Mouse (Mus musculus): ENCODE measurements around the gene Prrt1. TPM values are rescaled to one million over a fixed set of nuclear protein-coding genes. Genes with fewer than 3 reads are reported as not detected.

The Prrt1 gene
- polyA plus RNA-seq, 1 experiment: not detected

GRCm38 (mm10) chr17:34674524-34675204, 45.3 kb downstream of the Prrt1 start:
- no peaks in the 10 kb centered on the region for H3K9me3 ChIP-seq (replicated peaks; ENCODE audit: control insufficient read depth, insufficient read depth, low read length, poor library complexity, severe bottlenecking)
- TF ChIP-seq CTCF (IDR thresholded peaks at IDR 0.05; ENCODE audit: low read depth, low read length): no peak
- no peak for TF ChIP-seq EP300 (IDR thresholded peaks at IDR 0.05; ENCODE audit: insufficient read depth, low read depth, low read length)
- no peak for TF ChIP-seq POLR2A (IDR thresholded peaks at IDR 0.05; ENCODE audit: insufficient read depth, low read length)
- no peak overlapping the region for H3K27ac ChIP-seq (ENCODE audit: insufficient read depth, low read length)
- H3K27me3 ChIP-seq (ENCODE audit: control insufficient read depth, insufficient read depth, low read length, poor library complexity, severe bottlenecking): 0 out of 2 replicates have a peak, but pooled peaks cover 4% of the 10 kb centered on the region
- no peak overlapping the region for H3K9ac ChIP-seq (ENCODE audit: low read depth, poor library complexity, severe bottlenecking)
- no peak overlapping the region for H3K4me3 ChIP-seq (ENCODE audit: low read depth, low read length)
- no peaks in the 10 kb centered on the region for H3K36me3 ChIP-seq (ENCODE audit: control insufficient read depth, insufficient read depth, low read length, poor library complexity, severe bottlenecking)
- H3K4me1 ChIP-seq (ENCODE audit: control insufficient read depth, insufficient read depth, low read length): no peaks in the 10 kb centered on the region

- Histone ChIP-seq H3K4me1 (ENCODE audit: control insufficient read depth, insufficient read depth, low read length) (no peaks in the 10 kb centered on the region), H3K4me3 (ENCODE audit: low read depth, low read length) (no peak overlapping the region), H3K27me3 (ENCODE audit: control insufficient read depth, insufficient read depth, low read length, poor library complexity, severe bottlenecking) (0 out of 2 replicates have a peak, but pooled peaks cover 4% of the 10 kb centered on the region), H3K36me3 (ENCODE audit: control insufficient read depth, insufficient read depth, low read length, poor library complexity, severe bottlenecking) (no peaks in the 10 kb centered on the region), H3K9me3 (replicated peaks; ENCODE audit: control insufficient read depth, insufficient read depth, low read length, poor library complexity, severe bottlenecking) (no peaks in the 10 kb centered on the region), H3K27ac (ENCODE audit: insufficient read depth, low read length) (no peak overlapping the region), H3K9ac (ENCODE audit: low read depth, poor library complexity, severe bottlenecking) (no peak overlapping the region)
- no peak for TF ChIP-seq CTCF (IDR thresholded peaks at IDR 0.05; ENCODE audit: low read depth, low read length)
- TF ChIP-seq EP300 (IDR thresholded peaks at IDR 0.05; ENCODE audit: insufficient read depth, low read depth, low read length): no peak
- no peak for TF ChIP-seq POLR2A (IDR thresholded peaks at IDR 0.05; ENCODE audit: insufficient read depth, low read length)
These were observed 46.1 kb downstream of the Prrt1 start for GRCm38 (mm10) chr17:34675205-34676092.

- Histone ChIP-seq H3K4me3 (ENCODE audit: low read depth, low read length) (no peak overlapping the region), H3K9ac (ENCODE audit: low read depth, poor library complexity, severe bottlenecking) (no peak overlapping the region), H3K27ac (ENCODE audit: insufficient read depth, low read length) (no peak overlapping the region), H3K4me1 (ENCODE audit: control insufficient read depth, insufficient read depth, low read length) (no peaks in the 10 kb centered on the region), H3K36me3 (ENCODE audit: control insufficient read depth, insufficient read depth, low read length, poor library complexity, severe bottlenecking) (no peaks in the 10 kb centered on the region), H3K27me3 (ENCODE audit: control insufficient read depth, insufficient read depth, low read length, poor library complexity, severe bottlenecking) (0 out of 2 replicates have a peak, but pooled peaks cover 4% of the 10 kb centered on the region), H3K9me3 (replicated peaks; ENCODE audit: control insufficient read depth, insufficient read depth, low read length, poor library complexity, severe bottlenecking) (no peaks in the 10 kb centered on the region)
- TF ChIP-seq CTCF (IDR thresholded peaks at IDR 0.05; ENCODE audit: low read depth, low read length) (no peak), EP300 (IDR thresholded peaks at IDR 0.05; ENCODE audit: insufficient read depth, low read depth, low read length) (no peak), POLR2A (IDR thresholded peaks at IDR 0.05; ENCODE audit: insufficient read depth, low read length) (no peak)
These were observed 46.7 kb downstream of the Prrt1 start for GRCm38 (mm10) chr17:34676093-34676460.

- Histone ChIP-seq H3K9ac (ENCODE audit: low read depth, poor library complexity, severe bottlenecking) (no peak overlapping the region), H3K4me1 (ENCODE audit: control insufficient read depth, insufficient read depth, low read length) (no peaks in the 10 kb centered on the region), H3K36me3 (ENCODE audit: control insufficient read depth, insufficient read depth, low read length, poor library complexity, severe bottlenecking) (no peaks in the 10 kb centered on the region), H3K4me3 (ENCODE audit: low read depth, low read length) (no peak overlapping the region), H3K27ac (ENCODE audit: insufficient read depth, low read length) (no peak overlapping the region), H3K9me3 (replicated peaks; ENCODE audit: control insufficient read depth, insufficient read depth, low read length, poor library complexity, severe bottlenecking) (no peaks in the 10 kb centered on the region), H3K27me3 (ENCODE audit: control insufficient read depth, insufficient read depth, low read length, poor library complexity, severe bottlenecking) (0 out of 2 replicates have a peak, but pooled peaks cover 4% of the 10 kb centered on the region)
- TF ChIP-seq POLR2A (IDR thresholded peaks at IDR 0.05; ENCODE audit: insufficient read depth, low read length): no peak
- TF ChIP-seq CTCF (IDR thresholded peaks at IDR 0.05; ENCODE audit: low read depth, low read length): no peak
- TF ChIP-seq EP300 (IDR thresholded peaks at IDR 0.05; ENCODE audit: insufficient read depth, low read depth, low read length): no peak
These were observed 47.3 kb downstream of the Prrt1 start for GRCm38 (mm10) chr17:34676671-34677070.

- no peak overlapping the region for H3K27ac ChIP-seq (ENCODE audit: insufficient read depth, low read length)
- H3K9me3 ChIP-seq (replicated peaks; ENCODE audit: control insufficient read depth, insufficient read depth, low read length, poor library complexity, severe bottlenecking): no peaks in the 10 kb centered on the region
- no peaks in the 10 kb centered on the region for H3K4me1 ChIP-seq (ENCODE audit: control insufficient read depth, insufficient read depth, low read length)
- H3K9ac ChIP-seq (ENCODE audit: low read depth, poor library complexity, severe bottlenecking): no peak overlapping the region
- H3K36me3 ChIP-seq (ENCODE audit: control insufficient read depth, insufficient read depth, low read length, poor library complexity, severe bottlenecking): no peaks in the 10 kb centered on the region
- no peaks in the 10 kb centered on the region for H3K27me3 ChIP-seq (ENCODE audit: control insufficient read depth, insufficient read depth, low read length, poor library complexity, severe bottlenecking)
- TF ChIP-seq POLR2A (IDR thresholded peaks at IDR 0.05; ENCODE audit: insufficient read depth, low read length): no peak
- H3K4me3 ChIP-seq (ENCODE audit: low read depth, low read length): peak overlapping the region; percentile 49
These were observed 50.9 kb downstream of the Prrt1 start for GRCm38 (mm10) chr17:34680191-34680590.

- Histone ChIP-seq H3K9ac (ENCODE audit: low read depth, poor library complexity, severe bottlenecking) (no peak overlapping the region), H3K4me1 (ENCODE audit: control insufficient read depth, insufficient read depth, low read length) (no peaks in the 10 kb centered on the region), H3K9me3 (replicated peaks; ENCODE audit: control insufficient read depth, insufficient read depth, low read length, poor library complexity, severe bottlenecking) (no peaks in the 10 kb centered on the region), H3K4me3 (ENCODE audit: low read depth, low read length) (no peak overlapping the region), H3K27ac (ENCODE audit: insufficient read depth, low read length) (no peak overlapping the region), H3K27me3 (ENCODE audit: control insufficient read depth, insufficient read depth, low read length, poor library complexity, severe bottlenecking) (no peaks in the 10 kb centered on the region), H3K36me3 (ENCODE audit: control insufficient read depth, insufficient read depth, low read length, poor library complexity, severe bottlenecking) (no peaks in the 10 kb centered on the region)
- TF ChIP-seq POLR2A (IDR thresholded peaks at IDR 0.05; ENCODE audit: insufficient read depth, low read length): no peak
- no peak for TF ChIP-seq EP300 (IDR thresholded peaks at IDR 0.05; ENCODE audit: insufficient read depth, low read depth, low read length)
- no peak for TF ChIP-seq CTCF (IDR thresholded peaks at IDR 0.05; ENCODE audit: low read depth, low read length)
These were observed 51.3 kb downstream of the Prrt1 start for GRCm38 (mm10) chr17:34680621-34681020.

Measured in ES-Bruce4 (cell line).